Mouse (Mus musculus): ENCODE measurements around the gene Stpg3.

The Stpg3 gene

GRCm38 (mm10) chr2:25179566-25180217 is 34.7 kb downstream of the Stpg3 start:
- DNase-seq (ENCODE audit: low spot score): no peak

DNA sequence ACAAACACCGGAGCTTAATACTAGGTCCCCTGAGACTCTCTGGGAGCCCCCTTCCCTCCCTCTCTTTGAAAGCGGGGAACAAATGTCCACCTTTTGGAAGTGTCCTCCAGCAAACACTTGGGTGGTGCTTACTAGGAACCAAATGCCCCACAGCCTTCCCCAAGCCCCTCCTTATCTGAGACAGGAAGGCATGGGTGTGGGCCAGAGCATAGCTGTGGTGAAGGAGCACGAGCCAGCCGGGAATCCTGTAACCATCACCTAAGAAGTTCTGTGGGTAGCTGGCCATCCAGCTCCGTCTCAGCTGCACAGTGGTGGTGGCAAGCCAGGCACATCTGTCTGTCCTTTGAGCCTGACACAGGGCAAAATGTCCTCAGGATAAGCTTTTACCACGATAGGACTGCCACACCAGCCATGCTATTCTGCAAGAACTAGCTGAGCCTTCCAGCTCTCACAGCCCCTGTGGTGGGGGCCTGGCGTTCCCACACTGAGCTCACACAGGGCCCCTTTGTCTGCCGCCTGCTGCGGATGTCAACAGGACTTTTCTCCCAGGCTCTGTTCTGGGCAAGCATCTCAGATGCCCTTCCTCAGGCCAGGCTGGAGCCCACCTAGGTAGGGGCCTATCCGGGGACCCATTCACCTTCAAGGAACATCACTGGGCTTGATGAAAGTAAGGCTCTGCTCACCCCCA is 36.0 kb downstream of the Stpg3 start:
- no peak for DNase-seq (ENCODE audit: low spot score)

- DNase-seq (ENCODE audit: low spot score): peak; percentile 46
These were observed 36.8 kb downstream of the Stpg3 start for GRCm38 (mm10) chr2:25177685-25178084.

DNA sequence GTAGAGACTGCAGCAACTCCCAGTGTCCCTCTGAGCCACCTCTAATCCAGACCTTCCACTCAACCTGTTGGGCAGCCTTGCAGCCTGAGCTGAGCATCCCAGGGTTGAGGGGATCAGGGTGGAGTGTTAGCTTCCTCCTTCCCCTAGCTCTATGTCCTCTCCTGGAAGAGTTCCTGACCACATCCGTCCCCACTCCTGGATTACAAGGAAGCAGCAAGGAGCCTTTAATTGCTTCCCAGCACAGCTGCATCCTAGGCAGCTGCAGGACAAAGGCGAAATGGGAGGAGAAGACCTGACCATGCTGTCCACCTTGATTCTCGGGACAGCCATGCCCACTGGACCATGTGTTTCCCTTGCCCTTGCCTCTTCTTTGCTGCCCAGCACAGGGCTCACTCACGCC is 37.4 kb downstream of the Stpg3 start:
- no peak for DNase-seq (ENCODE audit: low spot score)

- no peak for DNase-seq (ENCODE audit: low spot score)
These were observed 37.9 kb downstream of the Stpg3 start for GRCm38 (mm10) chr2:25176573-25176972.

DNA sequence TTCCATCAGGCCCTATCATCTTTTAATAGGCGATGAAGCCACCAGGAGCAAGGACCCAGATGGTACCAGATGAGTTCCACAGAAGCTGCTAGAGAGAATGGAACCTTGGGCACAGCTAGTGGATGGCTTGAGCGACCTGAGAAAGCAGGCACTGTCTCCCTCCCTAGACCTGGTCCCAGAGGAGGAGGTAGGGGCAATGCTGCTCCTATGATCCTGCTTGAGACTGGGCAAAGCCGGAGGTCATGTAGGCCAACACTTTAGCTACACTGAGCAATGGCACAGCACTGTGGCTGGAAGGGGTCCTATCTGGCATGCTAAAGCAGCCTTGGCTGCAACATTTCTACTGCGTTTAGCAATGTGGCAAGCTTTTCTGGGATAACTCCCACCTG is 38.8 kb downstream of the Stpg3 start:
- no peak for DNase-seq (ENCODE audit: low spot score)

DNA sequence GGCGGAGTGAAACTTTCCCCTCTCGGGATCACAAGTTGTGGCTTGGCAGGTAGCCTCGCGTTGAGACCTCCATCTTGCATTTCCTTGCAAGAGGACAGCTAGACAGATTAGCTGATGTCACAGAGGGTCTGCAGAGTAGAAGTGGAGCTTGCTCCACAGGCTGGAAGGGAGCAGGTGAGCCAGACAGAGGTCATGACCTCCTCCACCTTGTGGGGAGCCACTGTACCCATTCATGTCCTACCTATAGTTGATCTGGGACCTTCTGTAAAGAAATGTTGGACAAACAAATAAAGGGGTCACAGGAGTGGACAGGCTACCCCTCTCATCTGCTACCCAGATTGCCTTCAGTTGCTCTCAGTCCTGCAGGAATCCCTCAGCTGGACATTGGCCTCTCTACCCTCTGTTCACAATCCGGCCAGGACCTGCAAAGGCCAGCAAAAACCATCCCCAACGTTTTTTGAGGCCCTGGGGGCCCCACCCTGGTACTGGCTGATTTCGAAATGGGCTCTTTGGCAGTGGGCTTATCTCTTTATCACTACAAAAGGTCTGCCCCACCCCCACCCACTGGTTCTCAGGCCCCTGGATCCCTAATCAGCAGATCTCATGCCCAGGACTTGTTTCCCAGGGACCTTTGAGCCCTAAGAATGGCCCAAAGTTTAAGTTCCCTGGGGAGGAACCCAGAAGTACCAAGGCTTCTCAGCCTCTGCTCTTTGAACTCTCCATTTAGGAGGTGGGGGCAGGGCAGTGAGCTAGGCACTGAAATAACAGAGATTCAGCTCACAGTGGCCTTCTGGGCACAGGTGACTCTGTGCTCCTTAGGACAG is 39.4 kb downstream of the Stpg3 start:
- DNase-seq (ENCODE audit: low spot score): no peak

GRCm38 (mm10) chr2:25173821-25174220 is 40.6 kb downstream of the Stpg3 start:
- DNase-seq (ENCODE audit: low spot score): no peak

- DNase-seq (ENCODE audit: low spot score): peak; percentile 82
These were observed 41.8 kb downstream of the Stpg3 start for GRCm38 (mm10) chr2:25172629-25173028.

GRCm38 (mm10) chr2:25171769-25172153 is 42.7 kb downstream of the Stpg3 start:
- DNase-seq (ENCODE audit: low spot score): no peak

- DNase-seq (ENCODE audit: low spot score): no peak
These were observed 43.2 kb downstream of the Stpg3 start for GRCm38 (mm10) chr2:25171101-25171768.

- DNase-seq (ENCODE audit: low spot score): no peak
These were observed 43.9 kb downstream of the Stpg3 start for GRCm38 (mm10) chr2:25170326-25171100.

- no peak for DNase-seq (ENCODE audit: low spot score)
These were observed 44.7 kb downstream of the Stpg3 start for GRCm38 (mm10) chr2:25169778-25170177.

GRCm38 (mm10) chr2:25168665-25168978 is 45.8 kb downstream of the Stpg3 start:
- no peak for DNase-seq (ENCODE audit: low spot score)

DNA sequence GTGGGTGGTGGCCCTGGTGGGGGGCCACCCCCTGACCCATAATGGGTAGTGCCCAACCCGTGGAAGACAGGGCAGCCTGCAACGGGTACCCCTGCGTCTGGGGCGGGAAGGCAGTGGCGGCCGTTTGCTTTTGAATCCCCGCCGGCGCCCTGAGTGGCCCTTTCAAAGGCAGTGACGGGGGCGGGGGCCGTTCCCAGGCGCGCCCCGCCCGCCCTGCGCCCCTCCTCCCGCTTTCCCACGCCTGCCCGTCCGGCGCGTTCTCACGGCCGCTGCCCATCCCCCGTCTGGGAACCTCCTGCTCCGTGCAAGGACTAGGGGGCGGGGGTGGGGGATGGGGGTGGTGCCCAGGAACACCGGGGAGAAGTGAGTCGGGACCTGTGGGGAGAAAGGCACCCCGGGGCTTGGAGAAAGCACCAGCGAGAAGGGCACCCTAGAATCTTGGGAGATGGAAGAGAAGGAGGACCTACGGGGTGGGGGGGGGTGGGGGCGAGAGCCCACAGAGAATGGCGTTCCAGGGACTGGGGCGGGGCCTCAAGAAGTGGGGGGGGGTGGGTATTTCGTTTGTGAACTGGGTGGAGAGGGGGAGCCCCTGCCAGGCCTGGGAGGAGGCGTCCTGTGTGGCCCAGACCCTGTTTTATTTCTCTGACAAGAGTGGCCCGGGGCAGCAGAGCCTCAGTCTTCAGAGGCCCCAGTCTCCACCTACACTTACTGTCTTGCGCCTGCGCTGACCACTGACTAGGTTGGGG is 46.3 kb downstream of the Stpg3 start:
- peak; percentile 77 for DNase-seq (ENCODE audit: low spot score)

DNA sequence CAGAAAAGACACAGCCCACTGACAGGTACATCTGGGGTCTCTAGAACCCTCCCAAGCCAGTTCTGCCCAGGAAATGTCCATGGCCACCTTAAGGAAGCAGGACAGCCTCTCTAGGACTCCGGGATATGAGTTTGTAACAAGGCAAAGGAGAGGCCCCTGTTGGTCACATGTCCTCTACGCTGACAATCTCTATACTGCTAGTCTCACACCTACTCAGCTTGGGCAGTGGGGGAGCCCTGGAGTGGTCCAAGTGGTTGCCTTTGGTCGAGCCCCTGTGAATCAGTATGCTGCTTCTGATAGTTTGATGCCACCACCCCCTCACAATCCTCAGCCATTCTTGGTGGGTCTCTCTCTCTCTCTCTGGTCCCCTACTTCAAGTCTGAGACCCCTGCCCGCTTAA is 47.0 kb downstream of the Stpg3 start:
- DNase-seq (ENCODE audit: low spot score): no peak

All from urinary bladder, postnatal 14 days (tissue).